Mouse (Mus musculus): ENCODE measurements at regions not wholly inside any gene's neighbourhood (a gene's known extent, or its start where the extent isn't known, plus 50 kb on each side); places are given as distances from the start of the nearest gene placed in this dataset.

DNA sequence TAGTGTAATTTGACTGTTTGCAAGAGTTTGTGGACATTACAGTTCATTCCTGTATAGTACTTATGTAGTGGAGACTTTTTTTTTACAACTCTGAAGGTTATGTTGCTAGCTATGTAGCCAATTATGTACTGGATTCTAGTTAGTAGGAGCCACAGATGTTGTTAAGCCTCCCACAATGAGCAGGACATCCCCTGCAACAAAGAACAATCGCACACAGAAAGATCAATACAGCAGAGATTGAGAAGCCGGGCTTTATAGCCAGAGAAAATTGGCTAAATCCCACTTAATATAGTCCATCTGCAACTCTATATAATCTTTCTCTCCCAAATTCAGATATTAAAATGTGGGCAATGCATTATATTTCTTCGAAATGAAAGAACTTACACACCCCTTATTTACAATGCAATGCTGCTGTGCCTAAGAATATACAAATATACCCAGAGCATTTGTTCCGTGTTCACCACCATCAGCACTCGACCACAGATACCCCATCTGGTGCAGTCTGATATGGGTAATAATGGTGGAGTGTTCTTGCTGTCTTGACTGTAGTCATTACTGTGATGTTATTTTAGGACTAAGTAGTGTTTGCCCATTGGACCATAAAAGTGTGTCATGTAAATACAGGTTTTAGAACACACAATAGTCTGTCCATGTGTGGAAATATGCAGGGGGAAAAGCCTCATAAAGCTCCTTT is 1351.9 kb upstream of the Zeb2 start:
- no peak for DNase-seq

DNA sequence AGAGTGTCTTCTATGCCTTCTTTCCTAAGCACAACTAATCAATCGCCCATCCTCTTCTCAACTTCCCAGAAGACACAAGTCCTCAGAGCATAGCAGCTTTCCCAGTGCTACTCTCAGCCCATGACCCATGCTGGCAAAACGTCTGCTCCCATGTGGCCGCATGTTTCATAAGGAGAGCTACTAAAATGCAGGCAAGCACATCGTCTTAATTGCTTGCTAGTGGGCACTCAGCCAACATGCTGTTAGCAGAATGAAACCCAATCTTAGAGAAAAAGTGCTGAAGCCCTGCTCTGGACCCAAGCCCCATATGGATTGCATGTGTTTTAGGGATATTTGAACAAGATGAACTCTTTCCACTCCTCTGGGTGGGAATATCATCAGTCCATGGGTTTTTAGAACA is 1348.2 kb upstream of the Zeb2 start:
- peak in 1 of 2 experiments; percentile 48 for DNase-seq

DNA sequence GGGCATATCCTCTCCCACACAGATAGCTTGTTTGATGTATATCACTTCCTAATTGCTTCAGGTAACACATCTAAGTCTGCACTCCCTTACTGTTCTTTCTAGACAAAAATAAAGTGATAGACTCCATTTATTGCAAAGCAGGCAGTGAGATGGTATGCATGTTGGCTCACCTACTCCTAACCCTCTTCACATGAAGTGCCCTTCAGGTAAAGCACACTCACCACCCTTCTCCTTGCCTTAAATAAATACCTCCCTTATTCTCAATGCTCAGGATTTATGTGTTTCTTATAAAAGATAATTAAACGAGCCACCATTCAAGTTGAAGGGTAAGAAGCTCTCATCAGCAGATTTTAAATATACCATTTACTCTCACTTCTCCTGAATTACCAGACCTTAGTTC is 1347.7 kb upstream of the Zeb2 start:
- DNase-seq, result no peak

DNA sequence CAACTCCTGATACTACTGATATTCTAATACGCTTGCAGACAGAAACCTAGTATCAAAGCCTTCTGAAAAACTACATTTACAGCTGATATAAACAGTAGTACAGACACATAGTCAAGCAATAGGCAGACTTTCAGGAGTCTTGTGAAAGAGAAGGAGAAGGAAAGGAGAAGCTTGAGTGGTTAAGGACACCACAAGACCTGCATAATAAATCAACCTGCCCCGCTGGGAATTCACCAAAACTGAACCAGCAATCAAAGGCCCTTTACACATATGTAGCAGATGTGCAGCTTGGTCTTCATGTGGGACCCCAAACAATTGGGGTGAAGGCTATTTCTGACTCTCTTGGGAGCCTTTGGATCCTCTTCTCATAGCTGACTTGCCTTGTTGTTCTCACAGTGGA is 1345.5 kb upstream of the Zeb2 start:
- DNase-seq, result no peak

GRCm38 (mm10) chr2:46450698-46451097 is 1333.5 kb upstream of the Zeb2 start:
- DNase-seq, result no peak

GRCm38 (mm10) chr2:46445306-46445705 is 1328.1 kb upstream of the Zeb2 start:
- no peak for DNase-seq

DNA sequence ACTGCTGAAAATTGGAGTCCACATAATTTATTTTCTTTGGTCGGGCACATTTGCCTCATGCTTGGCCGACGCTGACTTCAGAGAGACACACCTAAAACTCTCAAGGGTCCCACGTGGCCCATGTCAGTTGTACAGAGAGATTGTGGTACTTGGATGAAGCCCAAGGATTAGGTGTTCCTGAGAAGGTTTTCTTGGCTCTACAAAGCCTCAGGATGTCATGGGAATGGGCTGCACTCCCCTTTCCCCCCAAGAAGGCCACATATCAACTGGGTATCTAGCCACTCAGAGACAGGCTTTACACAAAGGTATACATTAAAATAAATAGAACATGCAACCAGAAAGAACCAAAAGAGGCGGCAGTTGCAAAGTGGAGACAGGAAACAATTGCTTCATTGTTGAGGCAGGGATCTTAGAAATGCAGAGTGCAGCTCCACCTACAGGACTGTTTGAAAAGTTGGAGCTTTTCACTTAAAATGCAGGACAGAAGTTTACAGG is 1326.5 kb upstream of the Zeb2 start:
- DNase-seq, result peak; percentile 42 to 45

DNA sequence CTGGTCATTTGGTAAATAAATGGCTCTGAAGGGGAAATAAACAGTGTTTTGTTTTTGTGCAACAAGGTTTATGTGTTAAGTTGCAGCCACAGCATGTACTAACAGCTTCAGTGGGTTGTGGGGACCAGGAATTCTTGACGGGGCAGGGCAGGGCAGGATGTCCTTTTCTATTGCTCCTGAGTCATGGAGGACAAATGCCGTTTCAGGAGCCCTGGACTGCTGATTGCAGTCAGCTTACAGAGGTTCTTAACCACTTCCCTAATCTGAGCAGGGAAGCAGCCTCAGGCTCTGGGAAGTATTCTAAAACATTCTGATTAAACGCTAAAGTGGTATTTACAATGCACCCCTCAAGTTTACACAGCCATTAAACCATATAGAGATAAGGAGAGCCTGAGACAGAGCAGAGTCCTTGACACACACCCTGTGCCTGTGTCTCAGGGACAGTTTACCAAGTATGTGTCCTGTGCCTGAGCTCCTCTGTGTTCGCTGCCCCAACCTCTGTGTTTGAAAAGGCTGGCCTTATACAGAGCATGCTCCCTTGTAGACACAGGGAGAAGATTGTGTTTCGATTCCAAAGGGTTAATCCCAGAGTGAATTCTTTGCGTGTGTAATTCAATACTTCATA is 1326.0 kb upstream of the Zeb2 start:
- DNase-seq, result peak; percentile 22 to 56

DNA sequence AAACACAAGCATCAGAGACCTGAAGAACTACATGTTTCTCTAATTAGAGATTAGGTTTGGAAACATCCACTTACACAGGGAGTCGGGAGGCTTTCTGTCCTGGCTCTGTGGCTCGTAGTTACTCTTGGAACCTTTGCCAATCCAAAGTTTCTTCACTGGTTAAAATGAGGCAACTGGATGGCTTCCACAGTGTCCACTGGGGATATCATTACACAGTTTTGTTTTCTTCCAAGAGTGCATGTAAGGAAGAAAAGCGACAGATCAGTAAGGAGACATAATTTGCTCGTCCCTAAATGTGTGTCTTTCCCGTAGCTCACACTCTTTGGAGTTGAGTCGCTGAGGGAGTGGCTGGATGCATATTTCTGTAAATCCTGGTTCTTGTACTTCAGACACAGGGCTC is 1325.4 kb upstream of the Zeb2 start:
- DNase-seq, result peak in 1 of 2 experiments; percentile 10

- peak in 1 of 2 experiments; percentile 1 for DNase-seq
These were observed 1324.7 kb upstream of the Zeb2 start for GRCm38 (mm10) chr2:46441927-46442326.

- DNase-seq, result peak in 1 of 2 experiments; percentile 6
These were observed 1324.2 kb upstream of the Zeb2 start for GRCm38 (mm10) chr2:46441348-46441747.

GRCm38 (mm10) chr2:46440038-46440437 is 1322.8 kb upstream of the Zeb2 start:
- DNase-seq, result no peak

- DNase-seq, result no peak
These were observed 1301.1 kb upstream of the Zeb2 start for GRCm38 (mm10) chr2:46418281-46418680.

- DNase-seq, result no peak
These were observed 1285.3 kb upstream of the Zeb2 start for GRCm38 (mm10) chr2:46402373-46403114.

- no peak for DNase-seq
These were observed 1277.0 kb upstream of the Zeb2 start for GRCm38 (mm10) chr2:46394161-46394560.

DNA sequence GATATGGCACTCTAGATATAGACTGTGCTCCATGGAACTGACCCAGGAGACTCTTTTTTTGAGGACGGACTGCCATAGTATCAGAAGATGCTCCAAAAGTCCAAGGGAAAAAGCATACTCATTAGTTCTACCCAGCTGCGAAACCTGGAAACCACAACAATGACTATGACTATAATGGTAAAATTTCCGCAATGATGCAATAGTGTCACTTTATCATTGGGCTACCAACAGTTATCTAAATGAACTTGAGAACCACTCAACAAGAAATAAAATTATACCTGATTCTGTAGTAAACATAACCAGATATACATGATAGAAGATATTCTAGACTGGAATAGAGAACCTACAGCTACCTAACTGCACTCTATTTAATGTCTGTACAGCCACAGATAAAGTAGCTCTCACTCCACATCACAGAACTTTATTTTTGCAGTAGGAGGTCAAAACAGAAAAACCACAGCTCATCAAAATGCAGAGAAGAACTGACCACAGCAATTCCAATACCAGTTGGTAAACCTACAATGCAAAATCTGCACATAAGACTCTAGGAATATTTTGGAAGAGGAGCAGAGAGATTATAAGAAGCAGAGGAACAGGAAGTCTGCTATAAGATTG is 1255.8 kb upstream of the Zeb2 start:
- no peak for DNase-seq

GRCm38 (mm10) chr2:46371755-46372154 is 1254.6 kb upstream of the Zeb2 start:
- no peak for DNase-seq

DNA sequence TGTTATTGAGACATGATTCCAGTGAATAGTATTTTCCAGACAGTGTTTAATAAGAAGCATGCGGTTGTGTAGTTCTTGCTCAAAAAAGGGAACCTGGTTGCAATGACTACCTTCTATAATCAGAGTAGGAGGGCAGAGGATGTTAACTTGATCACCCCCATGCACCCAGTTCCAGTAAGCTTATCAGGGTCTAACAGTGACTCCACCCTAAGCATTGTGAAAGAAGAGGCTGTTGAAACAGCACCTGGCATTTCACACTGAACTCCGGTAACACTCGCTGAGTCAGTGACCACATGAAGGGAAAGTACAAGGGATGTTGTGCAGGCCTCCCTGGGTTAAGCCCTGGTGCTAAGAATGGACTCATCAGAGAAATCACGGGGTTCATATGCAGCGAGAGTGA is 1253.8 kb upstream of the Zeb2 start:
- DNase-seq, result no peak

DNA sequence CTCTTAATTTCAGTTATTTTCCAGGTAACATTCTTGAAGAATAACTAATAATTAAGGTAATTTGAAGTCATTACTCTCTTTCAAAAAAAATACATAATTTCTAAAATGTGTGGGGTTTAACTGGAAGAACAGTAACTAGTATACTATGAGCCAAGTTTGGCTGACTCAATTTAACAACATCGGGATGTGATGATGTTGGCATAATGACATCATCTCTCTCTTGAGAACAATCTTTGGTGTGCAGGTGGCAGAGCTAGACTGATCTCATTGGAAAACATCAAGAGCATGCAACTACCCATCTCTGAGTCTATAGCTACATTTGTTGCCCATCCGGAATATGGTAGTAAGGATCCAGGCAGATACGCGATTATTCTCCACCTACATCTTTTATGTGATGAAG is 1251.7 kb upstream of the Zeb2 start:
- DNase-seq, result no peak

GRCm38 (mm10) chr2:46366135-46366485 is 1248.9 kb upstream of the Zeb2 start:
- no peak for DNase-seq

- DNase-seq, result no peak
These were observed 1248.4 kb upstream of the Zeb2 start for GRCm38 (mm10) chr2:46365428-46366134.

GRCm38 (mm10) chr2:46360049-46360712 is 1243.0 kb upstream of the Zeb2 start:
- no peak for DNase-seq
